ENCODE assay signal across 7 mouse cellular contexts in the genomic region with DNA sequence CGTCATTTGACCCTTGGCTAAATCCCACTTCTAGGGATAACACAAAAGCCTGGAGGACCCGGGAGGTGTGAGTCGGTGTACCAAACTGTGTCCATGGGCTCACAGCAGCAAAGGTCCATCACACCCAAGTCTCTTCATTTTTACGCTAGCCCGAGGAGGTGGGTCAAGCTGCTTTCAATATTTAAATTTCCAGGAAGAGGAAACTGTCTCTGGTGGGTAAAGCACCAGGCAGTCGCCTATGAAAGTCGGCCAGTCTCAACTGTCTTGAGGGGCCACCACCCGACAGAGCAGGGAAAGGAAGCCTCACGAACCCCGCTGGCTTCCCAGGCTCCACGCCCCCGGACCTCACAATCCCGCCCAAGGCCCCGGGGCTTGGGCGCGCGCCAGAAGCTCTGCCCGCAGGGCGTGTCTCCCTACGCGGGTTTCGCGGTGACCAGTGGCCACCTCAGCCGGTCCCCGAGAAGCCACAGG. TPM values are rescaled to one million over a fixed set of nuclear protein-coding genes. Genes with fewer than 3 reads are reported as not detected.
DNase-seq lines count a peak whose midpoint lies in the region; ATAC-seq and TF ChIP-seq lines count a peak whose summit lies in the region.

No protein-coding gene starts in this region.

- ATAC-seq in forebrain, embryonic 14.5 days: peak; percentile 51
- ATAC-seq in kidney, postnatal 0 days (replicated peaks; ENCODE audit: low FRiP score, low read depth): peak; percentile 52
- peak; percentile 48; the same call in 1 of the 2 replicates for ATAC-seq in stomach, embryonic 16.5 days (ENCODE audit: insufficient read depth, low FRiP score)

- H3K27ac ChIP-seq in bone marrow, adult 2 months (ENCODE audit: control insufficient read depth, insufficient read depth, low read depth, low read length, poor library complexity): peak overlapping the region; percentile 85
- H3K27ac ChIP-seq in forebrain, embryonic 14.5 days (ENCODE audit: low read depth, low read length): peak overlapping the region; percentile 74
- H3K27ac ChIP-seq in kidney, postnatal 0 days: peak overlapping the region; percentile 88
- H3K27ac ChIP-seq in stomach, embryonic 16.5 days (ENCODE audit: low read length): peak overlapping the region; percentile 96

- WGBS in bone marrow, adult 2 months: 1% methylated on average over 25 of the region's 25 CpGs
- under 1% methylated on average over 24 of the region's 25 CpGs for WGBS in forebrain, embryonic 14.5 days
- WGBS in kidney, postnatal 0 days: under 1% methylated on average over 25 of the region's 25 CpGs
- under 1% methylated on average over 25 of the region's 25 CpGs for WGBS in stomach, embryonic 16.5 days

- peak overlapping the region; percentile 74 for H3K4me2 ChIP-seq in forebrain, embryonic 14.5 days (ENCODE audit: low read length)
- H3K4me2 ChIP-seq in kidney, postnatal 0 days (ENCODE audit: low read length): peak overlapping the region; percentile 82
- peak overlapping the region; percentile 84 for H3K4me2 ChIP-seq in stomach, embryonic 16.5 days (ENCODE audit: low read depth, low read length)

- H3K9me3 ChIP-seq in forebrain, embryonic 14.5 days (replicated peaks; ENCODE audit: control insufficient read depth, low read length): no peaks in the 10 kb centered on the region
- no peaks in the 10 kb centered on the region for H3K9me3 ChIP-seq in kidney, postnatal 0 days (replicated peaks; ENCODE audit: low read length)
- no peaks in the 10 kb centered on the region for H3K9me3 ChIP-seq in stomach, embryonic 16.5 days (replicated peaks; ENCODE audit: control insufficient read depth, low read length)

- no peaks in the 10 kb centered on the region; the same call in 1 of the 2 replicates for H3K4me1 ChIP-seq in bone marrow, adult 2 months (ENCODE audit: control insufficient read depth, insufficient read depth, low read length)
- H3K4me1 ChIP-seq in forebrain, embryonic 14.5 days (ENCODE audit: control insufficient read depth, insufficient read depth, low read length): peaks cover 7% of the 10 kb centered on the region; the same call in 1 of the 2 replicates
- H3K4me1 ChIP-seq in kidney, postnatal 0 days (replicated peaks; ENCODE audit: insufficient read depth, low read length): no peaks in the 10 kb centered on the region; the same call in 1 of the 2 replicates
- peaks cover 5% of the 10 kb centered on the region for H3K4me1 ChIP-seq in stomach, embryonic 16.5 days (ENCODE audit: control insufficient read depth, insufficient read depth, low read length)

- peak overlapping the region; percentile 98 for H3K4me3 ChIP-seq in bone marrow, adult 2 months (replicated peaks; ENCODE audit: control insufficient read depth, low read depth, low read length)
- peak overlapping the region; percentile 92 for H3K4me3 ChIP-seq in forebrain, embryonic 14.5 days (ENCODE audit: low read depth, low read length)
- H3K4me3 ChIP-seq in kidney, postnatal 0 days (replicated peaks; ENCODE audit: low read depth, low read length): peak overlapping the region; percentile 88
- H3K4me3 ChIP-seq in stomach, embryonic 16.5 days (replicated peaks; ENCODE audit: low read length): peak overlapping the region; percentile 98

- no peak for TF ChIP-seq CTCF in bone marrow, adult 2 months (IDR thresholded peaks at IDR 0.05; ENCODE audit: control insufficient read depth, insufficient read depth, low read length)
- no peak for TF ChIP-seq CTCF in kidney, postnatal 0 days (IDR thresholded peaks at IDR 0.05; ENCODE audit: low read depth)

- TF ChIP-seq POLR2A in bone marrow, adult 2 months (IDR thresholded peaks at IDR 0.05; ENCODE audit: borderline replicate concordance, control insufficient read depth, low read depth, low read length): no peak

- H3K36me3 ChIP-seq in forebrain, embryonic 14.5 days (ENCODE audit: control insufficient read depth, insufficient read depth, low read length): peaks cover 17% of the 10 kb centered on the region
- no peaks in the 10 kb centered on the region for H3K36me3 ChIP-seq in kidney, postnatal 0 days (ENCODE audit: insufficient read depth, low read length)
- H3K36me3 ChIP-seq in stomach, embryonic 16.5 days (ENCODE audit: control insufficient read depth, insufficient read depth, low read length): peaks cover 3% of the 10 kb centered on the region; the same call in 1 of the 2 replicates

- peak; percentile 71 for DNase-seq in retina, embryonic 14.5 days (ENCODE audit: low spot score)
- DNase-seq in retina, postnatal 1 day: no peak
- peak; percentile 40 for DNase-seq in forebrain, embryonic 14.5 days (ENCODE audit: low spot score)
- peak; percentile 66 for DNase-seq in kidney, postnatal 0 days (ENCODE audit: low spot score)
- DNase-seq in mesoderm, embryonic 11.5 days (ENCODE audit: low read depth, low spot score): peak; percentile 68

- H3K9ac ChIP-seq in forebrain, embryonic 14.5 days (ENCODE audit: low read length): peak overlapping the region; percentile 84
- H3K9ac ChIP-seq in kidney, postnatal 0 days (ENCODE audit: low read depth, low read length): peak overlapping the region; percentile 89
- peak overlapping the region; percentile 94 for H3K9ac ChIP-seq in stomach, embryonic 16.5 days (ENCODE audit: low read length)

- no peaks in the 10 kb centered on the region for H3K27me3 ChIP-seq in forebrain, embryonic 14.5 days (replicated peaks; ENCODE audit: control insufficient read depth, insufficient read depth, low read length)
- no peaks in the 10 kb centered on the region for H3K27me3 ChIP-seq in kidney, postnatal 0 days (ENCODE audit: insufficient read depth, low read length)
- no peaks in the 10 kb centered on the region for H3K27me3 ChIP-seq in stomach, embryonic 16.5 days (ENCODE audit: control insufficient read depth, insufficient read depth, low read length)

RNA-seq across cellular contexts. Expression of gene Pold3, which starts 0.5 kb away (rescaled TPM):
- polyA plus RNA-seq in bone marrow, adult 2 months (2011; ENCODE audit: insufficient read depth, insufficient read length, low replicate concordance, missing spikeins): 42.7 and 47.1 TPM in 2 replicates
- 49.9 and 54.1 TPM in 2 replicates for polyA plus RNA-seq in forebrain, embryonic 14.5 days (2014; fragmentation: Nextera tagmentation; extraction: Ambion mirVana)
- 34.8 and 42.1 TPM in 2 replicates for polyA plus RNA-seq in kidney, postnatal 0 days (2015; fragmentation: Nextera tagmentation; extraction: Ambion mirVana)
- polyA plus RNA-seq in stomach, embryonic 16.5 days (2015; fragmentation: Nextera tagmentation; extraction: Ambion mirVana): 47.8 and 50.6 TPM in 2 replicates

RNA-seq across cellular contexts. Expression of gene Lipt2, which starts 38.3 kb away (rescaled TPM):
- 1.5 and 3.9 TPM in 2 replicates for polyA plus RNA-seq in bone marrow, adult 2 months (2011; ENCODE audit: insufficient read depth, insufficient read length, low replicate concordance, missing spikeins)
- 19.6 and 24.0 TPM in 2 replicates for polyA plus RNA-seq in forebrain, embryonic 14.5 days (2014; fragmentation: Nextera tagmentation; extraction: Ambion mirVana)
- polyA plus RNA-seq in kidney, postnatal 0 days (2015; fragmentation: Nextera tagmentation; extraction: Ambion mirVana): 19.7 and 20.1 TPM in 2 replicates
- polyA plus RNA-seq in stomach, embryonic 16.5 days (2015; fragmentation: Nextera tagmentation; extraction: Ambion mirVana): 10.1 and 13.5 TPM in 2 replicates

RNA-seq across cellular contexts. Expression of gene Kcne3, which starts 55.5 kb away (rescaled TPM):
- 2.7 and 2.9 TPM in 2 replicates for polyA plus RNA-seq in bone marrow, adult 2 months (2011; ENCODE audit: insufficient read depth, insufficient read length, low replicate concordance, missing spikeins)
- polyA plus RNA-seq in forebrain, embryonic 14.5 days (2014; fragmentation: Nextera tagmentation; extraction: Ambion mirVana): 0.58 and 0.91 TPM in 2 replicates
- 2.3 and 2.6 TPM in 2 replicates for polyA plus RNA-seq in kidney, postnatal 0 days (2015; fragmentation: Nextera tagmentation; extraction: Ambion mirVana)
- polyA plus RNA-seq in stomach, embryonic 16.5 days (2015; fragmentation: Nextera tagmentation; extraction: Ambion mirVana): 13.9 and 17.1 TPM in 2 replicates
